Mouse (Mus musculus) heart, adult 2 months (tissue): ENCODE results near the gene Zfp644. TPM values are rescaled to one million over a fixed set of nuclear protein-coding genes. Genes with fewer than 3 reads are reported as not detected.

Experiments used
- DNase-seq, 2 experiments: peaks; one replicate each; pipeline ENCODE4 v3.0.0; 2021
- H3K27ac ChIP-seq: fragments of 200-600 bp; 2 replicates; pipeline ENCODE4 v1.8.1; 2022
- H3K27me3 ChIP-seq: fragments of 200-500 bp; 2 replicates; pipeline ENCODE4 v1.6.1; 2012; ENCODE audit warnings: mild to moderate bottlenecking, low read length, inconsistent platforms, mixed read lengths; ENCODE audit not compliant: control insufficient read depth, insufficient read depth
- H3K36me3 ChIP-seq: fragments of 200-500 bp; 2 replicates; pipeline ENCODE4 v1.6.1; 2012; ENCODE audit warnings: low read length, inconsistent platforms; ENCODE audit not compliant: control insufficient read depth, insufficient read depth
- H3K4me1 ChIP-seq: fragments of 200-500 bp; 2 replicates; pipeline ENCODE4 v1.6.1; 2011; ENCODE audit warnings: low read length; ENCODE audit not compliant: control insufficient read depth, insufficient read depth
- H3K4me3 ChIP-seq: fragments of 200-600 bp; 2 replicates; pipeline ENCODE4 v1.8.1; 2022
- H3K79me2 ChIP-seq: fragments of 200-500 bp; replicated peaks from 2 replicates; pipeline ENCODE4 v1.6.1; 2012; ENCODE audit warnings: mild to moderate bottlenecking, inconsistent platforms, low read length, moderate library complexity, mixed read lengths; ENCODE audit not compliant: control insufficient read depth, insufficient read depth
- H3K9ac ChIP-seq: fragments of 200-500 bp; 2 replicates; pipeline ENCODE4 v1.6.1; 2012; ENCODE audit warnings: low read depth, mild to moderate bottlenecking, control low read depth, inconsistent platforms, low read length, mixed read lengths
- CTCF ChIP-seq: fragments of 200-600 bp; IDR thresholded peaks from 2 replicates; pipeline ENCODE4 v1.8.1; 2022; ENCODE audit warnings: antibody characterized with exemption, mild to moderate bottlenecking, moderate library complexity
- EP300 ChIP-seq: fragments of 200-500 bp; IDR thresholded peaks from 2 replicates; pipeline ENCODE4 v1.6.1; 2011; ENCODE audit warnings: low read depth, low read length, control low read depth; ENCODE audit not compliant: insufficient read depth
- POLR2A ChIP-seq: fragments of 200-500 bp; IDR thresholded peaks from 2 replicates; pipeline ENCODE4 v1.6.1; 2011; ENCODE audit warnings: mild to moderate bottlenecking, low read depth, low read length, control low read depth; ENCODE audit not compliant: insufficient read depth
- WGBS: fragments of 180-500 bp; shearing (Covaris S2); methylation state at CpG from one replicate; pipeline ENCODE4 v1.1.7; 2018; 5-methylcytosine and 5-hydroxymethylcytosine counted together
- intact Hi-C: fragments of 180-260 bp; cut with DNase I; formaldehyde crosslinking; loops from one replicate; pipeline ENCODE4 v1.15.1; 2025
- polyA plus RNA-seq: library from polyadenylated mRNA; depleted of rRNA; stranded (reverse); fragments of >200 nt; gene quantifications from 2 replicates; pipeline ENCODE4 v1.2.3, GENCODE M21; 2012
- total RNA-seq, 2 experiments: library from RNA; stranded (reverse); gene quantifications; 2 replicates each; pipeline ENCODE4 v1.2.3; 2021

Gene Zfp644
- total and polyA plus RNA-seq, 3 experiments, result 9.5 to 58.9 (median 53.7) TPM

DNA sequence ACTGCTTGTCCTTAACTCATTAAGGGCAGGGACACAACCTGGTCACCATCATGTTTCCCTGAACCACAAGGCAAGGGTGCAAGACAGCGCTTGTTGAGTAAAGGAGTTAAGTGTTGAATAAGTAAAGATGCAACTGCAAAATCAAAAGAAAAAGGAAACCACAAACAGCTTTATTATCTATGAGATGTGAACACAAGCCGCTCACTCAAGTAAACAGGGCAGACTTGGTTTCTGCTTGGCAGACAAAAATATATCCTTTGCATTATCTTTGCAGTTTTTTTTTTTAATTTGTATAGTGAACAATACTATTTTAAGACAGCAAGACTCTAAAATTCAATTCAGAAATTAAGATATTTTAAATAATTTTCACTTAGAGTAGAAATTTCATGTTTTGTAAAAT is 57.5 kb downstream of the Zfp644 start:
- no peak overlapping the region for H3K4me3 ChIP-seq
- no peak for DNase-seq
- 96% methylated on average over 2 of the region's 2 CpGs for WGBS
- intact Hi-C loops, result no loop called here
- peaks cover 7% of the 10 kb centered on the region for H3K36me3 ChIP-seq
- no peak for TF ChIP-seq POLR2A
- TF ChIP-seq EP300, result no peak
- TF ChIP-seq CTCF, result no peak
- H3K27ac ChIP-seq, result no peak overlapping the region
- H3K79me2 ChIP-seq, result peaks cover 2% of the 10 kb centered on the region
- no peak overlapping the region for H3K9ac ChIP-seq
- H3K4me1 ChIP-seq, result no peaks in the 10 kb centered on the region; the same call in 1 of the 2 replicates
- H3K27me3 ChIP-seq, result no peaks in the 10 kb centered on the region

DNA sequence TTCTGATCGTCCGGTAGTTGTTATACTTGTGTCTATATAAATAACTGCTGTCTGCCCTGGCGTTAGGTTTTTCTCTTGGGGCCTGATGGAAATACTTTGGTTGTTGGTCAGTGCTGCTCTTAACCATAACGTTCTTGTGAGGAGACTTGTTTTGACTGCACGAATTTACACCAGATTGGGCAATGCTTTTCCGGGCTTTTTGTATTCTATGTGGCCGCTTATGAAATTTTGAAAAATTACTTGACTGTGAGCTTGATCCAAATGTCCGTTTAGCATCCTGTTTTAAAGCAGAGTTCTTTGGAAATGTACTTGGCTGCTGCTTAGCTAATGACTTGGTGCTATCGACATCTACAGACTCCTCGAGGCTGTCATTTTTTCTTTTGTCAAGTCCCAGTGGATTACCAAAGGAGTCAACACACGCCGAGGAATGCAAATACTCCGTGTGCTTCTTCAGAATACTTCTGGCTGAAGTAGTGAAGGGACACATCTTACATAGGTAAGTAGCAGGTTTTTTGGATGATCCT is 60.6 kb downstream of the Zfp644 start:
- TF ChIP-seq POLR2A, result no peak
- TF ChIP-seq CTCF, result no peak
- no peak for TF ChIP-seq EP300
- Histone ChIP-seq H3K79me2 (no peaks in the 10 kb centered on the region; the same call in 1 of the 2 replicates), H3K9ac (no peak overlapping the region), H3K4me1 (no peaks in the 10 kb centered on the region; the same call in 1 of the 2 replicates), H3K4me3 (no peak overlapping the region), H3K36me3 (peaks cover 10% of the 10 kb centered on the region), H3K27me3 (no peaks in the 10 kb centered on the region), H3K27ac (no peak overlapping the region)
- 76% methylated on average over 13 of the region's 13 CpGs for WGBS
- intact Hi-C loops, result no loop called here
- DNase-seq, result no peak

DNA sequence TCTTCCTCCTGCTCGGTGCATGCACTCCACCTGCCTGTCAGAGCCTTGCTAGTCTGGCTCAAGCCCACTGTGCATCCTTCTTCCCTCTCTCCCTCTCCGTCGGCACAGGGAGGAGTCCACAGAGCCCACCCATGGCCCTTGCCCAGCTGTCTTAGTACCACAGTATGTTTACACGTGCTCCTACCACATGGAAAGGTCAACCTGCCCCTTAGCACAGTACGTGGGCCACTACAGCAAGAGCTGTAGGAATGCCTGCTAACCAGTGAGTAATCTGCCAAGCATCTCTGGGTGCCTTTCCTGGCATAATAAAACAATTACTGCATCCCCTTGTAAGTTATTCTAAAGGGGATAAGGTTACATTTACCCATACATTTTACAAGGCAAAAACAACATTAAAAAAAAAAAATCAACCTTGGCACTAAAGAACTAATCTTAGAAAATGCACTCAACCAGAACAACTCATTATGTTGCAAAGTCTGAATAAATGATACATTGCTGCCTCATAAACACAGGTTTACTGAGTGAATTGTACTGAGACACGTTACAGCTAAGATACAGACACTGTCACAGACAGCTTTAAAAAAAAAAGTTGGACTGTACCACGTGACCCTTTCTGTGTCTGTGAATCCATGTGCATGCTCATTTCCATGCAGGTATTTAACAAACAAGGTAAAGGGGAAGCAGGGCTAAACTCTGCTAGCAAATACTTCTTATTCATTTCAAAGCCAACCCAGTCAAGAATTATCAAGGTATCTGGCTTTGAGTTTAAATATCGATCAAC is 68.5 kb downstream of the Zfp644 start:
- intact Hi-C loops, result no loop called here
- 69% methylated on average over 8 of the region's 8 CpGs for WGBS

DNA sequence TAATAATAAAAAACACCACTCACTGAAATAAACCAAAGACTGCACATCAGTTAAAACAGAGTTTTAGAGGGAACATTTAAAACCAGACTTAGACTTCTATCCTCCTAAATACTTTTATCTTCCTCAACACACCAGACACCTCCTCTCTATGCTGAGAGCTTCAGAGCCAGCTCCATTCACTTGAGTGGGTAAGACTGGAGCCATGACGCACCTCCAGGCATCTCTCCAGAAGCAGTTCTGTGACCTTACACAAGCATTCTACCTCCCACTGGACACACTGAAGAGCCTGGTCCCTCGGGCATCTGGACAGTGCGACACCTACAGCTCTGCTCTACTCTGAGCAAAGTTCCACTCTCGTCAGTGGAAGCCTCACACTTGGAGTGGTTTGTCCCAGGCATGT is 73.8 kb downstream of the Zfp644 start:
- no peak for TF ChIP-seq CTCF
- no peak for TF ChIP-seq POLR2A
- TF ChIP-seq EP300, result no peak
- peak in 1 of 2 experiments; percentile 33 for DNase-seq
- peaks cover 12% of the 10 kb centered on the region for H3K36me3 ChIP-seq
- peaks cover 7% of the 10 kb centered on the region for H3K79me2 ChIP-seq
- H3K9ac ChIP-seq, result no peak overlapping the region
- intact Hi-C loops, result no loop called here
- 64% methylated on average over 4 of the region's 4 CpGs for WGBS
- no peak overlapping the region for H3K27ac ChIP-seq
- no peaks in the 10 kb centered on the region; the same call in 1 of the 2 replicates for H3K4me1 ChIP-seq
- no peaks in the 10 kb centered on the region for H3K27me3 ChIP-seq
- H3K4me3 ChIP-seq, result no peak overlapping the region

More for the DNA sequence above, 68.5 kb downstream of the Zfp644 start:
- no peak overlapping the region for H3K27ac ChIP-seq
- no peaks in the 10 kb centered on the region; the same call in 1 of the 2 replicates for H3K4me1 ChIP-seq
- peaks cover 10% of the 10 kb centered on the region for H3K79me2 ChIP-seq
- no peak overlapping the region for H3K9ac ChIP-seq
- H3K36me3 ChIP-seq, result peaks cover 16% of the 10 kb centered on the region
- TF ChIP-seq POLR2A, result no peak
- TF ChIP-seq CTCF, result no peak
- no peak for TF ChIP-seq EP300
- DNase-seq, result no peak
- H3K27me3 ChIP-seq, result no peaks in the 10 kb centered on the region
- H3K4me3 ChIP-seq, result no peak overlapping the region

DNA sequence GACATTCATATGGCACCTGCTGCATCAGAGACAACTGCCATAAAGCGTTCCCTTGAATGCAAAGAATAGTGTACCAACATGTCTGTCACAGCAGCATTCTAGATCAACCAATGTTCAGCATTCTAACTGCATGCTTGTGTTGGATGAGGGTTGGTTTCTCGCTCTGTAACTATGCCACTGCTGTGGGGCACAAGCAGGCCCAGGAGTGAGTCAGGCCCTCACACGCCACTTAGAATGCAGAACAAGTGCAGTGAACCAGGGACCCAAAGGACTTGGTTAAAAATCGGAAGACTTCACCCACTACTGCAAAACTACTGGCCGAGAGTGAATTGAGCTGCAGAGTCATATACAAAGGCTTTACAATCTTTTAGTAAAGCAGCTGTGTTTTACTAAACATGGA is 74.9 kb downstream of the Zfp644 start:
- peaks cover 12% of the 10 kb centered on the region for H3K36me3 ChIP-seq
- H3K79me2 ChIP-seq, result peaks cover 5% of the 10 kb centered on the region; the same call in 1 of the 2 replicates
- no peak overlapping the region for H3K9ac ChIP-seq
- H3K27me3 ChIP-seq, result no peaks in the 10 kb centered on the region
- DNase-seq, result no peak
- no peak overlapping the region for H3K27ac ChIP-seq
- no peak overlapping the region for H3K4me3 ChIP-seq
- intact Hi-C loops, result no loop called here
- H3K4me1 ChIP-seq, result no peaks in the 10 kb centered on the region; the same call in 1 of the 2 replicates
- no peak for TF ChIP-seq CTCF
- no peak for TF ChIP-seq EP300
- no peak for TF ChIP-seq POLR2A
- WGBS, result 93% methylated on average over 5 of the region's 5 CpGs

DNA sequence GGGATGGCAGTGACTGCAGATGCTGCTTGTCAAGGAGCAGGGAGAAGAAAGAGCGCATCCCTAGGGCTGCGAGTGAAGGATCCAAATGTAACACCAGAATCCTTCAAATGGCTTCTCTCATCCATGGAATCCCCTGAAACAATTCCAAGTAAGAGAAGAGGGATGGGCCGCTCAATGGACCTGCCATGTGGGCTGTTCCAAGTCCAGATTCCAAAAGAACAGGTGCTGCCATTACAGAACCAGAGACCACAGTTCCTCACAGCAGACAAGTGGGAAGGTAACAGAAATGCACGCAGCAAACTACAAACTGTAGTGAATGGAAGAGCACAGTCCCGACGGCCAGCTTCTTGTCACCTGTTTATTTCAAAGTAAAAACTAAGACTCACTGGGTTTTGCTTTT is 76.6 kb downstream of the Zfp644 start:
- Histone ChIP-seq H3K9ac (no peak overlapping the region), H3K79me2 (peaks cover 2% of the 10 kb centered on the region; the same call in 1 of the 2 replicates), H3K27ac (no peak overlapping the region), H3K27me3 (no peaks in the 10 kb centered on the region), H3K4me3 (no peak overlapping the region), H3K4me1 (peaks cover under 1% of the 10 kb centered on the region), H3K36me3 (peaks cover 12% of the 10 kb centered on the region)
- TF ChIP-seq CTCF, result no peak
- TF ChIP-seq POLR2A, result no peak
- TF ChIP-seq EP300, result no peak
- intact Hi-C loops, result no loop called here
- no peak for DNase-seq
- 93% methylated on average over 6 of the region's 6 CpGs for WGBS
